Mouse (Mus musculus) monocyte, adult 5-6 weeks (primary cell): ENCODE measurements around the gene Rbm7. TPM values are rescaled to one million over a fixed set of nuclear protein-coding genes. Genes with fewer than 3 reads are reported as not detected.
"Not testable (repeated sequence)": the region's sequence is repeated elsewhere in the genome, so short reads cannot be mapped to it uniquely, and the experiment has no call there.

ENCODE experiments used
- ATAC-seq: fragments of 153-309, 156-312 bp; replicated peaks from 2 replicates; pipeline ENCODE4 v1.8.0; 2017; ENCODE audit warnings: mild to moderate bottlenecking; ENCODE audit not compliant: low TSS enrichment, insufficient number of reproducible peaks, severe bottlenecking, poor library complexity, low FRiP score
- total RNA-seq: library from RNA; stranded (forward); fragments of 200-1000, 200-491, 200-594 nt; gene quantifications from 3 replicates; pipeline ENCODE4 v1.2.3, GENCODE M21; 2017

Gene Rbm7
- total RNA-seq, 1 experiment from 2014 or later = 199 TPM

DNA sequence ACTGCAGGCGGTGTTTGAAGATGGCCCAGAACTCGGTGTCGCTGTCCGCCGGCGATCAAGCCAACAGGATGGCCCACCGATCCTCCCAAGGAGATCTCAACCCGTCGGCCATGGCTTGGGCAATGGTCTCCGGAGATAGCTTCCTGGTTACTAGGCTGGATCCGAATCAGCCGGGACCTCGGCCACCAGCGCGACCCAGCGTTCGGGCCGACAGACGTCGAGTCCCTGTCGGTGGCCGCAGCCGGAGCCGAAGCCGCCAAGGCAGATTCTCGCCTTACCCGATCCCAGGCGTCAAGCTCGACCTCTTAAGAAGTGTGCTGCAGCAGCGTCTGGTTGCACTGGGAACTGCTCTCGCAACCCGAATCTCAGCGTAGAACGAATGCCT, 441 bp upstream of the Rbm7 start:
- peak; percentile 2; the same call in 1 of the 2 replicates for ATAC-seq

DNA sequence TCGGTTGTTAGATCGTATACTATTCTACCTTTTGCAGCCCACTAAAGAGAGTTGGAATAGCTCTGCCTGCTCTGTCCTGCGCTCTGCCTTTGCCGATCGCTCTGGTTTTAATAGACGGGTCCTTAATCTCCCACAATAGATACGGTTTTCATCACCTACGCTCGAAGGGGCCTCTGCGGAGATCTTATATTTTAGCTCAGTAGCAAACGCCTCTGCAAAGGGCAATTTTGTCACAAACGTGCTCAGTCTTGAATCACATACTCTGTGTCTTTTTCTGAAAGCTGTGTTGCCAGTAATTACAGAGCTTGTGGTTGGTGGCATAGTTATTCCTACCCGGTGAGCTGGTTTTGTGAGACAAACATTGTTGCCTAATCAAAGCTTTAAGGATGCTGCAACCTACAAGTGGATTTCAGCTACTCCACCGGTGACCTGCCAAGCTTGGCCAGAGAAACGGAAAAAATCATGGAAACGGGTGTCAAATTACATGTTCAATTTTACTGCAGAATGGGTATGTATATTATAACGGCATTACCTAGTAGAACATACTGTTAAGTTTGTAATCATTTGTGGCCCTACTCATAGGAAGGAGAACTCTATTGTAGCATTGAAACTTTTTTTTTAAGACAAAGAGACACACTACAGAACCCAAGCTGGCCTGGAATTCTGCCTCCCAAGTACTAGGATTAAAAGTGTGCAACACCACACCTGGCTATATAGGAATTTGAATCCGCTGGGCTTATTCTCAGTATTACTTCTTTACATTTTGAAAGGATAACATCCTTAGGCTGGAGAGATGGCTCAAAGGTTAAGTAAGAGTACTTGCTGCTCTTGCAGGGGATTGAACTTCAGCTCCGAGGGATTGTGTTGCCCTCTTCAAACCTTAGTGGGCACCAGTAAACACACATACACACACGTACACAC, 13.6 kb downstream of the Rbm7 start:
- no peak for ATAC-seq

DNA sequence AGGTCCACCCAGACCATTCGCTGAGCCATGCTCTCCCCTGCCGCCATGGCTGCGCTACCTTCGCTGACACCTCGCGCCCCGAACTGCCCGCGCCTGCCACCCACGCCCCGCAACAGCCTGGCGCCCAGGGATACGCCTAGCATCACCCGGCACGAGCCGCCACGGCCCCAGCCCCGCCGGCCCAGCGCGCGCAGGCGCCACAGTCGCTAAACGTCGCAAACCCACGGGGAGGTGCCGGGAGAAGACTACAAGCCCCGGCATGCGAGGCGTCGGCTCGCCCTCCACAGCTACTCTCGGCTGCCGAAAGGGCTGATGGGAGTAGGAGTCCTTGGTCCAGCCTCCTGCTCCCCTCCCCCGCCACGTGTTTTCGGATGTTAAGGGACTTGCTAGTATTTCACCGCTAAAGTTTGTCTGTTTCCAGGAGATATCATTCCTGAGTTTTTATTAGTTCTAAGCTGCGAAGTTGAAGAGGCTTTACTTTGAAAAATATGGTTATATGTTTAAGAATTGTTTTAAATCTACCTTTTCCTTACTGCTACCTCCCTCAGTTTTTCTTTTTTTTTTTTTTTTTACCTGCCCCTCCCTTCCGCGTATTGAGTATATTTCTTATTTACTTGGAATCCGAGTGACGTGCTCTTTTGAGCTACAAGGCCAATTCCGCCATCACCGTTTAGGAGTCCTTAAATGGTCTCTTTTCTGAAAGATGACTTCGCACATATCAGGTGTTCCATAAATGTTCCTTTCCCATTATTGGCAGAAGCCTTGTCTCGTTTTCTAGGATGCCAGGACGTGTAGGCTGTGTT, 14.5 kb downstream of the Rbm7 start, which contains the start of gene Rexo2:
Gene Rexo2 (minus strand): TSS at position 213 of the 803 bp plus-strand sequence.
- ATAC-seq = peak; percentile 100

DNA sequence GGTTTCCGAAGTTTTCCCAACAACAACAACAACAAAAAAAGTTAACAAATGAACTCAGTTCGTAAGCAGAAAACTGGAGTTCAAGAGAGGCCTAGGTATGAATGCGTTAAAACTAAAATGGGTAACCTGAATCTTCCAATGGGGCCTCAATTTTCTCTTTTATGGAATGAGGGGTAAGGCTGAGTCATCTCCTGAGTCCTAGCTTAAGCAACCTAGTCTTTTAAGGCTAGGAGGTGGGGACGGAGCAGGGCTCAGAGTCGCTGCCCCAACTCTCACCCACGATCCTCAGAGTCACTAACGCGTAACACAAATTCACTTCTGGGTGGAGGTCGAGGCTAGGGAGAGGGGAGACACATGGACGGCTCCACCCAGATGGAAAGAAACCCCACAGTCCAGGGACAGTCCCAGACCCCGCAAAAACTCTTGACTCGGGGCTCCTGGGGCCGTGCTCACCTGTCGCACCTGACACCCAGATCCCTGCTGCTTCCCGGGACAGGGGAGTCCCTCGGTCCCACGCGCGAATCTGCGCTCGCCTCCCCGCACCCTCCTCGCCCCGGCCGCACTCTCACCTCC, 15.2 kb downstream of the Rbm7 start:
- 0 out of 2 replicates have a peak, but pooled peaks have one; percentile 6 for ATAC-seq

DNA sequence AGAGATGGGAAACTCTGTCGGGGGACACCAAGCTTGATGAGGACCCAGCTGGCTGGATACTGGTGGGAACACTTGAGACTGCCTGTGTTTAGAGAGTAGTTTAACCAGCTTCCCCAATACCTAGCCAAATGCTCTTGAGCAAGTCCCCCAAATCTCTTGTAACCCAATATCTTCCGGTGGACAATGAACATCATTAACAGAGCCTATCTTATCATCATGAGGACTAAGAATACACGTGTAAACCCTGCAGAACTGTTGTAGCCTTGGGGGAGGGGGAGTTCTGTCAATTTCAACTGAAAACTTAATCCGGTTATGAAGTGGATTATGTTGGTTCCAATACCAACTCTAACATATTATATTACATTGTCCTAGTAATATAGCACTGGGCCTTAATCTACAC, 16.3 kb downstream of the Rbm7 start:
- no peak for ATAC-seq

DNA sequence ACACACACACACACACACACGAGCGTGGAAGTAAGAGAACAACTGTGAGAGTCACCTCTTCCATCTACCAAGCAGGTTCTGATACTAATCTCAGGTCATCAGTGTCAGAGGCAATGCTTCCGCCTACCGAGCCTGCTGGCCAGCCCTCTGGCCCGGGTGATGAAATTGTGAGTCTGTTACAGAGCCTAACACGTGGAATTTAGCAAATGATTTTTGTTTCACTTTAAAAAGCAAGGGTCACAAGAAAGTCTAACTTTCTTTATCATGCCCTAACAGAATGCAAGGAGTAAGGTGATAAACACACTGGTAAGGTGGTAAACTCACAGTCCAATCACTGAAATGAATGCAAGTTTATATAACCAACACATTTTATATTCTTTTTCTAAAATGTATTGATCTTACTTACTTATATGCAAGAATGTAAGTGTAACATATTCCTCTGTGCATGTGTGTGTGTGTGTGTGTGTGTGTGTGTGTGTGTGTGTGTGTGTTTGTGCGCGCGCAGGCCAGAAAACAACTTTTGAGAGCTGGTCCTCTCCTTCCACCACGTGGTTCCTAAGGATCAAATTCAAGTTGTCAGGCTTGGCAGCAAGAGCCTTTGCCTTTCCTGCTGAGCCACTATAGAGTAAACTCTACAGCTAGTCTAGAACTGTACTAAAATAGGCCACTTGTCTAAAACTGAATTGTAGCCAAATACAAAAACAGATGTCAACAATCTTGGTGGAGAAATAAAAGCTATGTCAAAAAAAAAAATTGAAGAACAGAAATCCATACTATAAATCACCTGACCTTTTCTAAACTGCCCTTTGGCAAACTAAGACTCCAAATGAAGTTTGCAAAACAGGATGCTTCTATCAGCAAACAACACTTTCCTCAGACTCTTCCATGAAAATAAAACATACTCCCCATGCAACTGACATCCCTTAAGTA, 18.6 kb downstream of the Rbm7 start:
- no peak for ATAC-seq

DNA sequence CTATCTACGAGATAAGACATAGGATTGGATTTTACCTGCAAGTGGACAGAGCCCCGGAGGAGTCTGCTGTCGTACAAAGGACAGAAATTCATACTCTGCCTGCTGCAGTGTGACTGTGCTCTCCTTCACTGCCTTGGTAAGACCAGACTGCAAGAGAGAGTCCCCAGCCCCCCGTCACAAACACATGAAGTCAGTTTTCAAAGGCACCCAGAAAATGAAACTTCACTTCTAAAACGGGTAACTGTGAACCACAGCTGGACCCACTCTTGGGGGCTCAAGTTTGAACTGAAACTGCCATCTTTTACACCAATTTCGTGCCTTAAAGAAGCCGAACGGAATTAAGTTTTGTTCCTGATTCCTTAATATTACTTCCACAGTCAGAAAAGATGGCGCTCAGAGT, 20.7 kb downstream of the Rbm7 start:
- no peak for ATAC-seq

DNA sequence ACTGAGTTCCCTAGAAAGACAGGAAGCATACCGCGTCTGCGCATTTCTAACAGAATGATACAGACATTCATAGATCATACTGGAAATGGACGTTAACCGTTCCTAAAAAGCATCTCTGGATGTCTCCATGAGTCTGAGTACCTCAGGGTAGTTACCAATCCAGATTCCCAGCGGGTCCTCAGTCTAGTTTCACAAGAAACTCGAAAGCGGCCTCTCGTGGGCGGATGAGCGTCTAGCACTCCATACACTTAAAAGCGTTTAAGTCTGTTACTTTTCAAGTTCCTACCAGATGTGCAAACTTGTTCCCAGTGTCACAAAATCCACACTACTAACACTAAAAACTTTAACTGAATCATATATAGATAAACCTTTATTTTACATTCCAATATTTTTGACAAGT, 22.0 kb downstream of the Rbm7 start:
- no peak for ATAC-seq

DNA sequence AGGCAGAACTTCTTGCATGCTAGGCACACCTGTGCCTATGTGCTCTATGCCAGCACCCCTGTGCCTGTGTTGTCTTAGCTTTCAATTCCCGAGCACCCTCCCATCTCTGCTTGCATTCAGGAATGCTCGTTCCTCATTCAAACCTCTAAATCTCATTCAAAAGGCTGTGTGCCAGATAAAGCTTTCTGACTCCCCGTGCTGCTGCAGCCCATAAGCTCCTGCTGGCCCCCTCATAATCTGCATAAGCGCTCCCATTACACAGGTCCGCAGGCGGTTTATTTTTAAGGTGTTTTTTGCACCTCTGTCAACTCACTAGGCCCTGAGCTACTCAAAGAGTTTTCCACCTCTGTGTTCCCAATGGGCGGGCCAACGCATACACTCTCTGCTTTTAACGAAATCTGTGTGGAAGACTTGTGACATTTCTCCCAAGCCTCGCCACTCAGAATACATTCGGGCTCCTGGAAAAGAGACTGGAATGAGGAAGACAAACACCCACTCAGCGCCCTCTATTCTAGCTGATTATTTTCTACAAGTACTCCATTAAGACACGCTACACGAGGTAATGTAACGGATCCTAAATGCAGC, 22.6 kb downstream of the Rbm7 start:
- no peak for ATAC-seq

DNA sequence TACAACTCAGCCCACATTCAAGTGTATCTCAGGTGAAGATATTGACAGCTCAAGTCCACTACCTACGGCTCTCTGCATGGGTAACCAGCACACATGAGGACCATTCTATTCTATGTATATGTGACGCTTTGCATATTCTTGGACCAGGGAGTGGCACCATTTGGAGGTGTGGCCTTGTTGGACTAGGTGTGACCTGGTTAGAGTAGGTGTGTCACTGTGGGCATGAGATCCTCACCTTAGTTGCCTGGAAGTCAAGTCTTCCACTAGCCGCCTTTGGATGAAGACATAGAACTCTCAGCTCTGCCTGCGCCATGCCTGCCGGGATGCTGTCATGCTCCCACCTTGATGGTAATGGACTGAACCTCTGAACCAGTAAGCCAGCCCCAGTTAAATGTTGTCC, 27.6 kb downstream of the Rbm7 start:
- ATAC-seq = not testable (repeated sequence)

DNA sequence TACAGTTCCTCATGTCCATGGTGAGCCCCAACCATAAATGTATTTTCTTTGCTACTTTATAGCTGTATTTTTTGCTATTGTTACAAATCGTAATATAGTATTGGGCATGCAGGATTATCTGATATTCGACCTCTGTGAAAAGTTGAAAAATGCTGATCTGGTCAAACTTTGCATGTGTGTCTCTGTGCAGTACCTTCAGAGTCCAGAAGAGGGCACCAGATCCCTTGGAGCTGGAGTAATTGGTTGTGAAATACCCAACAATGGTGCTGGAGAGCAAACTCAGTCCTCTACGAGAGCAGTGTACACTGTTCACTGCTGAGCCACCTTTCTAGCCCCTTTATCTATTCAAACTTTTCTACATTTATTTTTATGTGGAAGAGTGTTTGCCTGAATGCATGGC, 28.3 kb downstream of the Rbm7 start:
- ATAC-seq = peak; percentile 82

DNA sequence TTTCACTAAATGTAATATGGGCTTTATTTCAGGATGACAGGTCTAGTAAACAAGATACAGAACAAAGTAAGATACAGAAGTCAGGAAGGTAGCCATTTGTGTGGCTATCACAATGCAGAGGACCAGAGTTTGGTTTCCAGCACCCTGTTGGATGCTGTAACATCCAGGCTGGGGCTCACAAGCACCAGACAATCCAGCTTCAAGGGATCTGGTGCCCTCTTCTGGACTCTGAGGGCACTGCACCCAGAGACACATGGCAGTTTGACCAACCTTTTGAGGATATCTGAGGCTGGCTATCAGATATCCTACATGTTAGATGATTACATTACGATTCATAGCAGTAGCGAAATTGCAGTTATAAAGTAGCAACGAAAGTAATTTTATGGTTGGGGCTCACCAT, 29.4 kb downstream of the Rbm7 start:
- no peak for ATAC-seq

DNA sequence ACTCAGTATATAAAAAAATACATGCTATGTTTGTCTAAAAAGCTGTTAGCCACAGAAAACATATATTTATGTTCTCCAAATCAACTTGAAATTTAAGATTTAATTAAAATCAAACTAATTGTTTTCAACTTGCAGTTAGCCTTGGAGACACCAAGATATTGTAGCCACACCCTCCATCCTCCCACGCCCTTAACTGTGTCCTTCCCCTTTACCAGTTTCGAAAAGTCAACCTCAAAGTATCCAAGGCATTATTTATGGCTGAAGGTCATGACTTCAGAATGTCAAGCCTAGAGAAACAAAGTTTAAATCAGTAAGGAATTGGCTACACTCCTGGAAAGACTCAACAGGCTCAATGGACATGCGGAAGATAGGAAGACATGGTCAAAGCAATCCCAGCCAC, 33.6 kb downstream of the Rbm7 start:
- peak; percentile 85 for ATAC-seq

DNA sequence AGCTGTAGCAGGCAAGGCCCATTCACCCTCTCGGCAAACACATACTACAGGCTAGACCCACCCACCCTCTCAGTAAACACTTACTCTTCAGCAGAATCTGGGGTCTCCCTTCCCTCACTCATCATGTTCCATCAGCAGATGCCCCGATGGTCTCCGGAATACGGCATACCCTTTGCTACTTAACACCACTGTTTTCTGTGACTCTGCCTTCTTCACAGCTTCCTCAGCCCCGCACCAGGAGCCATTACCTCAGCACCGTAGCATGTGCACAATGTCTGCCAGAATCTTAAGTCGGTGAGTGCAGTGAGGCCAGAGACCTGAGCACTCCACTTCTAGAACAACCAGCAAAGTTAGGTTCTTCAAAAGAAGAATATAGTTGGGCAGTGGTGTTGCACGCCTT, 34.4 kb downstream of the Rbm7 start:
- ATAC-seq = no peak

DNA sequence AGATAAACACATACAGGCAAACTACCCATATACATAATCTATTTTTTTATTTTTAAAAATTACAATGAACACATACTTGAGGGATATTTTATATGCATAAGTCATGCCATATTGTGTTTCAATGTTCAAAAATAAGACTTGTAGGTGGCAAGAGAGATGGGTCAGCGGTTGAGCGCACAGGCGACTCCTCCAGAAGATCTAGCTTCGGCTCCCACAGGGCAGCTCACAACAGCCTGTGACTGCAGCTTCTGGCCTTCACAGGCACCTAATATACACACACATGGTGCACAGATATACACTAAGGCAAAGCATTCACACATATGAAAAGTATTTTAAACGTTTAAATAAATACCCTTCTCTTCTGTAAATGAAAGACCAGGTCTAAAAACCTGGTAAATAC, 35.7 kb downstream of the Rbm7 start:
- no peak for ATAC-seq

DNA sequence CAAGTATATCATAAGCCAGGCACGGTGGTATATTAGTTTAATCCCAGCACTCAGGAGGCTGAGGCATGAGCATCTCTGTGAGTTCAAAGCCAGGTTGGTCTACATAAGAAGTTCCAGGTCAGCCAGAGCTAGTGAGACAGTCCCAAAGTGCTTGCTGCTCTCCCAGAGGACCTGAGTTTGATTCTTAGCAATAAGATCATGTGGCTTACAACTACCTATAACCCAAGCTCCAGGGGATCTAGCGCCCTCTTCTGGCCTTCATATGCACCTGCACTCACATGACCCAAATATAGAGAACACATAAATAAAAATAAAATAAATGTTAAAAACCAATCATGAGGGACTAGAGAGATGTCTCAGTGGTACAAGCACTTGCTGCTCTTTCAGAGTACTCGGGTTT, 36.2 kb downstream of the Rbm7 start:
- no peak for ATAC-seq

DNA sequence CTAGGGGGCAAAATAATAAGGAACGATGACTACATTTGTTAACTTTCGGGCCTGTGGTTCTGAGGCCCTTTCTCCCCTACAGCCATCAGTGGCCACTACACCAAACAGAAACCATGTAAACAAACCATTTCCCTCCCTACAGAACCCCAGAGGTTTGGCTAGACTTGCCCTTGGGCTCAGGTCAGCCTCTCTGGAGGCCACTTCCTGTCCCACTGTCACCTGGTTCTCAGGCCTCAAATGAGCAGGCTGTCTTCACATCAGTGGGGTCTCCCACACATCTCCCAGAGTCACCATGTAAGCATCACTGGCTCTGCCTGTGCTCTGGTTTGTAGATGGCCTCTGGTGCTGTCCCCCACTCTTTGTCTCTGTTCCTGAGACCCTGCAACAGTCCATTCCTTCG, 39.1 kb downstream of the Rbm7 start:
- no peak for ATAC-seq

DNA sequence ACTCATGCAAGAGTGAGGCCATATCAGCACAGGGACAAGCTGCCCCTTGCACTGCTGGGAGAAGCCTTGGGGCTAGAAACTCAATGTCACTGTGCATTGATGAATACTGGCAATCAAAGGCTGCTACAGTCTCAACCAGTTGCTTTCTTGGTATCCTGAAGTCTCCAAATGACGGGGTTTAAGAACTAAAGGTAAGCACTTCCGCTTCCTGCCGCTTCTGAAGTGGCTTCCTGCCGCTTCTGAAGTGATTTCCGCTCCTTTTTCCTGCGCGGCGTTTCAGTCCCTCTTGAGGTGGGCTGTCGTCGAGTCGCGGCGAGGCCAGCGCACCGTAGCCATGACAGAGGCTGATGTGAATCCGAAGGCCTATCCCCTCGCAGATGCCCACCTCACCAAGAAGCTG, 45.0 kb downstream of the Rbm7 start:
- ATAC-seq = no peak
